Mouse (Mus musculus): Measurements from ENCODE around the gene Slc38a6.

The Slc38a6 gene

DNA sequence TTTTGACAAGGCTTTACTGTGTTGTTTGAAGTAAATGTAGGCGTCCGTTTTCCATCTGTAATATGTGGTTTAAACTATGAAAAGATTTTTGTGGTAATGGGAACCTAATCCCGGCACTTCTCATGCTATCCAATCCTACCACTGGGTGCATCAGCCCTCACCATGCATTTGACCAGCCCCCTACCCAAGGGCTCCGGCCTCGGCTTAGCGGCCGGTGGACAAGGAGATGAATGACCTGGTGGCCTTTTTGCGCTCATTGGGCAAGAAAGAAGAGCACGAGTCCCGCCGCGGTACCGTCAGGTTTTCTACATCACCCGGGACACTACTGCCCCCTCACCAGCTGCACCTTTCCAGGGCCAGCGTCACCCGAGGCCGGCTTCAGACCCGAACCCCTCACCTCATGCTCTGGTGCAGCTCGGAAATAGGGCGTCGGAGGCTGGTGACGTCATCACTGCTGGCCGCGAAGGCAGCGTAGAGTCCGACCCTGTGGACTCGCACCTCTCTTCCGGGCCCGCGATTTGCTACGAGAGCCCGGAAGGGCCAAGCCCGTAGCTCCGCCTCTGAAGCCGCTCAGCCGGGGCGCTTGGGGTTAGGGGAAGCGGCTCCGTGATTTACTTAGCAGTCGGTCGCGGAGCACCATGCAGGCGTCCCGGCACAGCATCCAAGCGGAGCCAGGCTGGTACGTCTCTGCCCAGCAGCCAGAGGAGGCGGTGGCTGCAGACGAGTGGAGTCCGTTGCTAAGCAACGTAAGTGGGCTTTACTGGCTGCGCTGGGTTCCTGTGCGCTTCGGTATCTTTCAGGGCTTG, at the start of gene Slc38a6, which contains the start of gene Trmt5:
Gene Slc38a6, plus strand, starts transcription at position 493 of the 806 bp plus-strand sequence.
Gene Trmt5, minus strand, starts transcription at position 424 of the 806 bp plus-strand sequence.
- DNase-seq (ENCODE audit: low read depth, low spot score) = peak; percentile 91

DNA sequence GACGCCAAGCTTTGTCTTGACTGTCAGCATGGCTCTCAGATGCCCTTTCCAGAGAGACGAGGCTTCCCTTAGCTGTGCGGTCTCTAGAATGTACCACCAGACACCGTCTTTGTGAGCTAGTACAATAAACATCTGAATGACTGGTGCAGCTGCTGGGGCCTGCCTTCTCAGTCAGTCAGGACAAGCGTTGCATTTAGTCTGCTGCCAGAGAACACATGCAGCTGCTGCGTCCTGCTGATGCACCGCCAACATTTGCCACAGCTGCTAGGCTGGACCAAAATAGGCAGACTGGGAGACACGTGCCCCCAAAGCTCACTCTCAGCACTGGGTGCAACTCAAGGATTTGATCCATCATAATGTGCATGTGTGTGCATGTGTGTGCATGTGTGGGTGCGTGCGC, 44.6 kb upstream of the Slc38a6 start:
- DNase-seq (ENCODE audit: low read depth, low spot score) = peak; percentile 77

DNA sequence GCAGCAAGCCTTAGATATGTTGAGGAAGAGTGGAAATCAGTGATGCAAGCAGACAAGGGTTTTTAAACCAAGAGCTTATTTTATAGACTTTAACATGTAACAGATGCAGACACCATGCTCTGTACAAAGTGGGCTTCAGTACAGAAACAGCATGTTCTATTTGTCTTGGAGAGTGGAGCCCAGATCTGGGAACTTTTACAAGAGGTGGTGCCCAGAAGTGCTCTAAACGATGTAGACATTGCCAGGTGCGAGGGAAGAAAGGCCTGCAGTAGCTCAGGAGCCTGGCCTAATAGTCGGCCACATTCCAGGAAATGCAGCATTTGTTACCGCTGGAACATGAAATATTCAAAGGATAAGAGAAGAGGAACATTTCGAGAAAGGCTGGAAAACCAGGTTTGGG, 40.9 kb upstream of the Slc38a6 start:
- no peak for DNase-seq (ENCODE audit: low read depth, low spot score)

DNA sequence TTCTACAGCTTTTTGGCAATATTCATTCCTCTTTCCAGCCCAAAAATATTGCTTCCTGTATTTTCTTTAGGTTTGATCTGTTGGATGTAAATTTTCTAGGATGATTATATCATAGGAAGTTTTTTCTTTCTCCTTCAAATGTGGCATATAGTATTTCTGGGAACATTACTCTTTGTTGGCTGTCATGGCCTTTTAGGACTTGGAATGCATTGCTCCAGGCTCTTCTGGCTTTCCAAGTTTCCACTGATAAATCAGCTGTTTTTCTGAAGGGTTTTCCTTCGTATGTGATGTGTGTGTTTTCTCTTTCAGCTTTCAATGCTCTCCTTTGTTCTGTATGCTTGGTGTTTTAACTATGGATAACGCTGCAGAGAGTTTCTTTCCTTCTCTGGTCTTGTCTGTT, 31.6 kb upstream of the Slc38a6 start:
- DNase-seq (ENCODE audit: low read depth, low spot score) = no peak

DNA sequence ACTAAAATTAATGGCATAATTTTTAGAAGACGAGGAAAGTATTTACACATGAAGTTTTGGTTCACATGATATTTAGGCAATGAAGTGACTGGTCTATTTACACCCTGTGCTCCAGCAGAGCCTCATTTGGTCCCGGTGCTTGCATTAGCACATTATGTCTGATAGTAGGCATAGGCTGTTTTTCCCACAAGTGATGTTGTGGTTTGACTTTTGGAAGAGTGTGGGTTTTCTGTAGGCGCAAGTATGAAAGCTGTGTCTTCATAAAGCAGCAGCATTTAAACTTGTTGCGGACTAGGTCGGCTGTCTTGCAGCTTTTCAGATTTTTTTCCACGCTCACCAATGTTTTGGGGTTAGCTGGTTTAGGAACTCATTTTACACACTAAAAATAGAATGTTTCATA, 27.3 kb upstream of the Slc38a6 start:
- DNase-seq (ENCODE audit: low read depth, low spot score) = no peak

DNA sequence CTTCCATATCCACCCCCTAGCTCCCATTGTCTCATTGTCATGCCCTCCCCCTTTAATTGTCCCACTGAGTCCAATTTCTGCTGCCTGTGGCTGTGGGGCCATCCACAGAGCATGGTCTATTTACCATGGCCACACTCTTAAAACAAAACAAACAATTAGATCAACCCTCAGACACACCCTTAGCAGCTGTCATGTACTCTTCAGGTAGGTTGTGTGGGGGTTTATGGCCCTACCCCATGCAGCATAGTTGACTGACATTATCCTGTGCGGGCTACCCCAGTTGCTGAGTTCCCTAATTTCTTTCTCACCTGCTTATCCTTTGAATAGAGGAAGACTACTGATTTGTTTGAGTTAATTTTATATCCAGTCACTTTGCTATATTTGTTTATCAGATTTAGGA, 26.2 kb upstream of the Slc38a6 start:
- DNase-seq (ENCODE audit: low read depth, low spot score) = no peak

DNA sequence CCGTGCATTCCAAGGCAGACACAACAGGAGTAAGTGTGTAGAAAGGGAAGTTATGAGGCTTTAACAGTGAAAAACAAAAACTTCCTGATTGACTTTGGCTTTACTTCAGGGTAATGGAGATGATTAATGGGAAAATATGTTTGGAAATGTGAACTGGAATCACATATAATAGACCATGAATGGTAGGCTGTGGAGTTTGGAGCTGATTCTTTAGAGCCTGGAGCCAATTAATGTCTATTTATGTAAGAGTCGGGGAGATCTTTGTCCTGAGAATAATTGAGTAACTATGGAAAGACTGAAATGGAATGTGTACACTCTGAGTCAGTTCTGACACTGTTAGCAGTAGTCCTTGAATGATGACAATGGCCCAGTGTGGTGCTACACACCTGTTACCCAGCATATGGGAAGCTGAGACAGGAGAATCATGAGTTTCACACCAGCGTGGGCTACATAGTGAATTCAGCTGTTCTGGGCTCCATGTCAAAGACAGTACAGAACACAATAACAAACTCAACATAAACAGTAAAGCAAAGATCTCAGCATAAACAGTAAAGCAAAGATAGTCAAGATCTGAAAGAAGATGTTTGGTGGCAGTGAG, 21.1 kb upstream of the Slc38a6 start:
- DNase-seq (ENCODE audit: low read depth, low spot score) = no peak

DNA sequence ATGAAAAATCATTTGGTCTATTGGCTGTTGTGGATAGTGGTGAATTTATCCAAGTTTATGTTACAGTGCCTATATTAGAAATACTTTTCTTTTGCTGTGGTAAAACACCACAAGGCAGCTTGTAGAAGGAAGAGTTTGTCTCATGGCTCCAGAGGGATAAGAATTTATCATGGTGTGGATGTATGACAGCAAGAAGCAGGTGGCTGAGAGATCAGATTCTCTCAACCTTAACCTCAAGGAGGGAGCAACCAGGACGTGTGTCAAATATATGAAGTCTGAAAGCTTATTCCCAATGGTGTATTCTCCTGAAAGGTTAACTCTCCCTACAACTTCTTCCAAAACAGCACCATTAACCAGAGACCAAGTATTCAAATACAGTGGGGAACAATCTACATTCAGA, 20.0 kb upstream of the Slc38a6 start:
- DNase-seq (ENCODE audit: low read depth, low spot score) = no peak

DNA sequence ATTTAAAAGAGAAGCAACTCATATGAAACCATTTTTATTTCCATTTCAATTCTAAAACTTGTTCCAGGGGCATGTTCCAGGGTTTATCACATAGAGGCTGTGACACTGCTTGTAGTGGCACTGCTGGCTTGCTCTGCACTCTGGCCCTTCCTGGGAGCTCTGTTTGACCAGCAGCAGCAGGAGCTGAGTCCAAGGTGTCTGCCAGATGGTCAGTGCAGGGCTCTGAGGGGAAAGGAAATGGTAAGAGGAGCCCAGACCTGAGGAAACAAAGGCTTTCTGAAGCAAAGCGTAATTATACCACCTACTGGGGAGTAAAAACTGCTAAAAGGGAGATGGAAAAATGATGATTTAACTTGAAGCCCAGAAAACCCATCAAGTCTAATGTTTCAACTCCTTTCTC, 18.1 kb upstream of the Slc38a6 start:
- no peak for DNase-seq (ENCODE audit: low read depth, low spot score)

DNA sequence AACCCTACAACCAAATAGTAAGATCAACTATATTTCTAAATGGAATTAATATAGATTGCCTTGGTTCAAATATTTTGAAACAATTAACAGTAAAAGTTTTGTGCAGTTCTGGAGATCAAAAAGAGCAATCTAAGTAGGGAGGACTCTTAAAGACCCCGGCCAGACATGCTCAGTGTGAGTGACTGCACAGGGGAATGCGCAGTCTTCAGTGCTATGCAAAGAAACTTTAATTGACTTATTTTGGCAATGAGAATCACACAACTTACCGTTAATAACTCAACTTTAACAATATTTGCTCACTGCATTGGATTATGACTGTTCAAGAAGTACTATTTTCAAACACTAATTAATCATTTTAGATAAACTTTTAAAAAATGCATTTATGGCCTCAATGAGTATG, 17.0 kb upstream of the Slc38a6 start:
- no peak for DNase-seq (ENCODE audit: low read depth, low spot score)

DNA sequence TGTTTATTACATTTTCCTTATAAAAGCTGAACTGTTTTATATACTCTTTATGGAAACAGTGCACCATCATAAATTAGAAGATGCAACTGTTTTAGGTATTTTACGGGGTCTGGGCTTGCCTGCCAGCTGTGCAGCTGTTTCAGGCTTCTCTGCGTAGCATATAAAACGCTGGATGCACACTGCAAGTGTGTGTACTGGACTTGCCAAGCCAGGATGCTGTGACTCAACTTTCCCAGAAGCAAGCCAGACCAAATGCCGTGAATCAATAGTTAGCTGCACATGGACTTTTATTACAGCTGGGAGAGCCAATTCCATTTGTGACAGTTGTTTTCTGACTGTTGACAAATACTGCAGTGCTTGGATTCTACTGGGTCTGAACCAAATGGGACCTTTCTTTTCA, 16.6 kb upstream of the Slc38a6 start:
- DNase-seq (ENCODE audit: low read depth, low spot score) = no peak

DNA sequence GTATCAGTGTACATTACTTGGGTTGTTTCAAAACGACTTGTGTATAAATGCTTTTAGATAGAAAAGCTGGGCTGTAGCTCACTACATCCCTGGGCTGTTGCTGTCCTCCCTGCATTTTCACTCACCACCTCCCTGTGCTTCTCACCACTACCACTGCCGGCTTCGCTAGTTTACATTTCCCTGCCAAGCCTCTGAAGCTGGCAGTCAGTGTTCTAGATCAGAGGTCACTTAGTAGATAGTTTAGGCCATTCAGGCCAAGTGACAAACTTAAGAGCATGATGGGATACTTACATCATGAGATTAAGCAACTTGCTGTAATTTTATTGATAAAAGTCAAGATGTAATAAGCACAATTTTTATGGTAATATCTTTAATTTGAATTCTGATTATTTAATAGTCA, 11.7 kb upstream of the Slc38a6 start:
- DNase-seq (ENCODE audit: low read depth, low spot score) = no peak

DNA sequence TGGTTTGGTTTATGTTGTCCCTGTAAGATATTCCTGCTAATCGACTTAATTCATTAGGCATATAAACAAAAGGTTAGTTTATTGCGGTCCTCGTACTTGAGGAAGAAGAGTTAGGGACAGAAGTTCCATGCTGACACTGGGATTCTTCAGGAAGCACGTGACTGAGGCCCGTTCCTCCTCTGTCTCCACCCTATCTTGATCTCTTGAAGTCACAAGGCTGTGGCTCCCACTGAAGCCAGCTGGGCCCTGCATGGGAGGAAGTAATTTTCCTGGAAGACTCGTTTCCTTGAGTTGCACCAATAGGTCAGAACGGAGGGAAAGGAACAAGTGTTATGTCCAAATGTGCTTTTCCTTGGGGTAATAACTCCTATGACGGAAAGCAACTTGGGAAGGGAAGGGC, 1.0 kb downstream of the Slc38a6 start:
- DNase-seq (ENCODE audit: low read depth, low spot score) = no peak

DNA sequence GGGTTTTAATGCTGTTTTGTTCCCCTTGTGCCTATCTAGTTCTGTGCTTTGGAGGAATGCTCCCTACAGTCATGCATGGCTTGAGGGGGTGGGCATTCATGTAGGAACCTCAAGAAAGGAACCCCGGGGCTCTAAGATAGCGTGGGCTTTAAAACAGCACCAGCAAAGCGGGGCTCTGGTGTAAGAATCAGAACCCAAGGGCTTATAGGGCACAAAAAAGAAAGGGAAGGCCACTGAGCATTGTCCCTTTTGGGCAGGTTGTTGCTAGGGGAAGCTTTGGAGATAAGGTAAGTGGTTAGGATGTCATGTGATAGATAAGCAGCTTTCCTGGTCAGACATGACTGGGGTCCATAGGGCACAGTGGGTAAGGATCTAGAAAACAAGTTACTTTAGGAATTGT, 2.0 kb downstream of the Slc38a6 start:
- DNase-seq (ENCODE audit: low read depth, low spot score) = no peak

DNA sequence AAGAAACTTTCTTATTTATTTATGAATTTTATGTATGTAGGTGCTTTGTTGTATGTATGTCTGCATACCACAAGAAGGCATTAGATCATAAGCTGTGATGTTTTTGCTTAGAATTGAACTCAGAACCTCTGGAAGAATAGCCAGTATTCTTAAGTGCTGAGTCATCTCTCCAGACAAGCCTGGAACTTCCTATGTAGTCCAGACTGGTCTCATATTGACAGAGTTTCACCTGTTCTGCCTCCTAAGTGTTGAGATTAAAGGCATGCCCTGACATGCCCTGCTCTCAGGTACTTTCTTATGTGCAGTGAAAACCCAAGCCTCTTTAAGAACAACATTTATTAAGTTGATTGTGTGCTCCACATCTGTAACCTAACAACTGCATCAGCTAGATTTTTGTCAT, 8.3 kb downstream of the Slc38a6 start:
- no peak for DNase-seq (ENCODE audit: low read depth, low spot score)

DNA sequence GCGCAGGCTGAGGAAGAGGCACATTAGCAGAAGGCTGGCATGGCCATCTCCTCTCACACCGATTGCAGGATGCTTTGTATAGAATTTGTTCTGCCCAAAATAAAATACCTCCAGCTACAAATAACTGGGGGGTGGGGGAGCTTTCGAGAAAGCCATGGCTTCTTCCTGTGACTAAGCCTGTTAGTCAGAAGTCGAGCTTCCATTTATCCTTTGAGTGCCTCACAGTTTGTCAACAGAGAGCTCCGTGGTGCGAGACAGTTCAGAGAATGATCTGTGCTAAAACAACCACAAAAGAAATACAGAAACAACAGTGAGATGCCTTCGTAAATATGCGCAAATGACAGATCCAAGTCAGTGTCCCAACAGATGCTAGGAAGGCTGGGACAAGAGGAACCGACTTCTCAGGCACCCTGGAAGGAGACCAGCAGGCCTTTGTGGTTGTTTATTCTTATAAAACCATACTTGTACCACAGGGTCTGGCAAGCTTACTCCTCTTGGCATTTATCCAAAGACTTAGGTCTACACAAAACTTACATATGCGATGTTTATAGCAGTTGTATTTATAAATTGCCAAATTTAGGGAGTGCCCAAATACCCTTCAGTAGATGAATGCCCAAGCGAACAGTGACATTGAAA, 9.0 kb downstream of the Slc38a6 start:
- DNase-seq (ENCODE audit: low read depth, low spot score) = no peak

DNA sequence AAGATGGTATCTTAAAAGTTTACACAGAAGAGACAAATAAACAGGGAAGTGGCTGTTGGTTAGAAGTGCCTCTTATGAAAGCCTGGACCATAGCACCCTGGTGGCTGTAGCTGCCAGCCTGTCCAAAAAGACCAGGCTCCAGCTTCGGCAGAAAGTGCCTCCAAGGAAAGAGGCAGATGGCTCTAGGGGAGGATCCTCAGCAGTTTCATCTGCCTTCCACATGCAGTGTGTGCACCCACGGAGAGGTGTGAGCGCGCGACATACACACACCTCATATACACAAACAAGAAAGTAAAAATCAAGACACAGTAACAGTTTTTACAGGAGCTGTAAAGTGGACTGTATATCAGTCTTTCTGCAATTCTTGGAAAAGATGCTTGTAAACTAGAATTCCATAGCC, 12.0 kb downstream of the Slc38a6 start:
- DNase-seq (ENCODE audit: low read depth, low spot score) = no peak

DNA sequence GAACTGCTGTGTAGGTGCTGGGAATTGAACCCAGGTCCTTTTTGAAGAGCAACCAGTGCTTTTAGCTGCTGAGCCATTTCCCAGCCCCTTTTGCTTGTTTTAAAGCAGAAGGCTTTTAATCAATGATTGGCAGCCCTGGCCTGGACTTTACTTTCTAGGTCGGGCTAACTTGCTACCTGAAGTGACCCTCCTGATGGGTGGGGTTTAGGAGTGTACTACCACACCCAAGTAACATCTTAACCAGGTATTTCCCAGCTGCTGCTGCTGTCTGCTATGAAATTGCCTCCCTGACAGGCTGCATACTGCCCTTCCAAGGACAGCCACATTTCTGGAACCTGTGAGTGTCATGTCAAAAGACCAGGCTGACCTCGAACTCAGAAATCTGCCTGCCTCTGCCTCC, 14.0 kb downstream of the Slc38a6 start:
- no peak for DNase-seq (ENCODE audit: low read depth, low spot score)

DNA sequence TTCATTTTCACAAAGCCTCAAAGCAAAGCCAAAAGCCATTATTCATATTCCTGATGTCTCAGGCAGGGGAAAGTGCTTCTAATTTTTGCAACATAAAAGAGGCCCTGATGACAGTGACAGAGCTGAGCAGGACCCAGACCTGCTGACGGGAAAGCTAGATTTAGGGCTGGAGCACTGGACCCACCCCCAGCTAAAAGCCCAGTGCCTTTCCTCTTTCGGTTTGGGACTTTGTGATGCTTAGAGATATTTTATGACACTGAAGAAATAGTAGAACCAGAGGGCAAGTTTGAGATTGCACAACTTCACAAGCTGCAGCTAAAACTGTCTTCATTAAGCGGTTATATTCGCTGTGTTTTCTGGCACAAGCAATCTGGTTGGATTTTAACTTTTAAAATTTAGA, 18.1 kb downstream of the Slc38a6 start:
- no peak for DNase-seq (ENCODE audit: low read depth, low spot score)

DNA sequence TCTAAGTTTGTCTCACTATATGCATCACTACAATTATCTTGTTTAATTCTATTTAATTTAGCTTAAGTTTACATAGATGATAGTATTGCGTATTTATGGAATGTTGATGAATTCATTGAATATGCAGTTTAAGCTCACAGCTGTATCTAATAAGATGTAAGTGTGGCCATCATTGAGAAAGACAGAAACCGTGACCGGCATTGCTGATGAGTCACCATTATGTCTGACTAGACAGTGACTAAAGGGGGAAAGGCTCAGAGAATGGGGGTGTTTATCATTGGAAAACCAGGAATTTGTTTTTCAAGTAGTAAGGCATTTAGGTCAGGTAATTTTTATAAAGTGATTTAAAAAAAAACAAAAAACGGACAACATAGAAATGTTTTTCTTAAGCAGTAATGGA, 21.2 kb downstream of the Slc38a6 start:
- DNase-seq (ENCODE audit: low read depth, low spot score) = no peak

DNA sequence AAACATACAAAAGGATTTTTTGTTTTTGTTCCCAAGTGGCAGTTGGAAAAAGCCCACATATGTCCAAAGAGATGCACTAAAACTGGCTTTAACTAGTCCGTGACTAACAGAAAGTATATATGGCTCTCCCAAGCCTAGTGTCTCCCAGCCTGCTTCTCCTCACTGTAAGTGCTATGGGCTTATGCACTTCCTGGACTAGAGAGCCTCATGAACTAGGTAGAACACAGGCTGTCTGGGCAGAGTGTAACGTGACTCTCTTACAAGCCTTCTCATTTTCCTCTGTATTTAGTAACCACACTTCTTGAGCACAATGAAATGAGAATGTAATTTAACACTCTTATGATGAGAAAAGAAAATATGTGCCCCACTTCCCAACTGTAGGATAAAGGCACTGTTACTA, 22.1 kb downstream of the Slc38a6 start:
- no peak for DNase-seq (ENCODE audit: low read depth, low spot score)

DNA sequence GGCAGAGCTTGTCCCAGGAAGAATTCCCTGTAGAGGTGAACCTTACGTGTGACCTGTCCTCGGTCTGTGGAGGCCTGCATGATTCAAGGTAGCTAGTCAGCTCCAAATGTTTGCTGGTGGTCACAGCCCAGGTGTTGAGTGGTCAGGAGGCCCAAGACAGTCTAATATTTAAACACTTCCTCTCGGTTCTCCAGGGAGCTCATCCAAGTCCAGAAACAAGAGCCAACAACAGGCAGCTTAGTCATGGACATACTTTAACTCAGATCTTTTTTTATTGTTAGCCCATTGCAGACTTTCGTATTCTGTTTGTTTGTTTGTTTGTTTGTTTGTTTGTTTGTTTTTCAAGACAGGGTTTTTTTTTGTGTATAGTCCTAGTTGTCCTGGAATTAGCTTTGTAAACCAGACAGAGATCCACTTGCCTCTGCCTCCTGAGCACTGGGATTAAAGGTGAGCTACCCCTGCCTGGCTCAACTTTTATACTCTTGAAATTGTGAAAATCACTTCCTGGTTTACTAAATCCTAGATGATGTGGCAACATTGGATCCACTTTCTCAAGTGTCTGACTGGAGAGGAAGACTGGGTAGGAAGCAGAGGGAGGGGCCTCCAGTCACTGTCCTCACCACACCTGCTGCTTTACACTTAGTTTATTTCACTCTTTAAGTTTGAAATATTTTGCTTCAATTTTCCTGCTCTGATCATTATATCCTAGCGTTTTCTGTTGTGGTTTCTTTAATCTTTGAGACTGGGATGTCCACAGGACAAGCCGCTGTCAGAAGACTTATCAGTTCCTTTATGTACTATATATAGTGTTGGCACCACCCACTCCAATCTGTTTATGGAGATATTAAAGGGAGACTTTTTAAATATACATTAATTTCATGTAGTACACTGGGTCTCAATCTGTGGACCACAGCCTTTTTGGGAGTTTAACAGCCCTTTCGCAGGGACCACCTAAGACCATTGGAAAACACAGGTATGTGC, 31.4 kb downstream of the Slc38a6 start:
- no peak for DNase-seq (ENCODE audit: low read depth, low spot score)
